Mouse (Mus musculus) cerebellum, adult 2 months (tissue): ENCODE data around the gene Syne3. TPM values are rescaled to one million over a fixed set of nuclear protein-coding genes. Genes with fewer than 3 reads are reported as not detected.

Source experiments
- DNase-seq, 2 experiments: peaks; one replicate each; pipeline ENCODE4 v3.0.0; 2021
- H3K27ac ChIP-seq: fragments of 200-500 bp; 2 replicates; pipeline ENCODE4 v1.5.1; 2012; ENCODE audit warnings: low read length, control low read depth, inconsistent platforms; ENCODE audit not compliant: insufficient read depth
- H3K27me3 ChIP-seq: fragments of 200-500 bp; 2 replicates; pipeline ENCODE4 v1.6.1; 2012; ENCODE audit warnings: inconsistent platforms, mild to moderate bottlenecking, low read length, moderate library complexity; ENCODE audit not compliant: control insufficient read depth, insufficient read depth
- H3K4me1 ChIP-seq: fragments of 200-500 bp; 2 replicates; pipeline ENCODE4 v1.6.1; 2011; ENCODE audit warnings: low read length; ENCODE audit not compliant: control insufficient read depth, insufficient read depth
- H3K4me3 ChIP-seq: fragments of 200-500 bp; replicated peaks from 2 replicates; pipeline ENCODE3; 2011; ENCODE audit warnings: mild to moderate bottlenecking, low read depth, low read length, control low read depth; ENCODE audit not compliant: insufficient read depth
- CTCF ChIP-seq: fragments of 200-500 bp; IDR thresholded peaks from 2 replicates; pipeline ENCODE4 v1.5.1; 2011; ENCODE audit warnings: low read depth, mild to moderate bottlenecking, control low read depth, low read length, moderate library complexity, borderline replicate concordance; ENCODE audit not compliant: insufficient read depth
- POLR2A ChIP-seq: fragments of 200-500 bp; IDR thresholded peaks from 2 replicates; pipeline ENCODE4 v1.6.1; 2011; ENCODE audit warnings: low read length, control low read depth, borderline replicate concordance; ENCODE audit not compliant: insufficient read depth
- WGBS: fragments of 180-500 bp; shearing (Covaris S2); methylation state at CpG from one replicate; pipeline ENCODE4 v1.1.7; 2018; 5-methylcytosine and 5-hydroxymethylcytosine counted together
- polyA plus RNA-seq: library from polyadenylated mRNA; depleted of rRNA; stranded (reverse); fragments of >200 nt; gene quantifications from 2 replicates; pipeline ENCODE4 v1.2.3, GENCODE M21; 2012

The Syne3 gene
- polyA plus RNA-seq, 1 experiment: 1.2 TPM

- WGBS: 83% methylated on average over 2 of the region's 2 CpGs
- TF ChIP-seq CTCF (no peak), POLR2A (no peak)
- H3K27ac ChIP-seq: no peak overlapping the region
- H3K4me3 ChIP-seq: no peak overlapping the region
- H3K4me1 ChIP-seq: no peaks in the 10 kb centered on the region; the same call in 1 of the 2 replicates
- no peak for DNase-seq
- no peaks in the 10 kb centered on the region for H3K27me3 ChIP-seq
Observed at GRCm38 (mm10) chr12:104986001-104986400, 23.6 kb downstream of the Syne3 start.

- 79% methylated on average over 5 of the region's 5 CpGs for WGBS
- Histone ChIP-seq H3K27ac (no peak overlapping the region), H3K27me3 (no peaks in the 10 kb centered on the region), H3K4me3 (no peak overlapping the region), H3K4me1 (no peaks in the 10 kb centered on the region; the same call in 1 of the 2 replicates)
- no peak for DNase-seq
- TF ChIP-seq POLR2A: no peak
- TF ChIP-seq CTCF: peak; percentile 29; the same call in 1 of the 2 replicates
Observed at GRCm38 (mm10) chr12:104985088-104985487, 24.5 kb downstream of the Syne3 start.

GRCm38 (mm10) chr12:104983476-104983875, 26.1 kb downstream of the Syne3 start:
- H3K4me3 ChIP-seq: no peak overlapping the region
- TF ChIP-seq CTCF (no peak), POLR2A (no peak)
- no peak for DNase-seq
- no peaks in the 10 kb centered on the region for H3K27me3 ChIP-seq
- H3K27ac ChIP-seq: no peak overlapping the region
- H3K4me1 ChIP-seq: no peaks in the 10 kb centered on the region; the same call in 1 of the 2 replicates
- WGBS: 74% methylated on average over 7 of the region's 7 CpGs

GRCm38 (mm10) chr12:104978943-104979723, 30.5 kb downstream of the Syne3 start:
- Histone ChIP-seq H3K4me3 (no peak overlapping the region), H3K4me1 (no peaks in the 10 kb centered on the region), H3K27me3 (no peaks in the 10 kb centered on the region), H3K27ac (no peak overlapping the region)
- whole genome bisulfite sequencing: 61% methylated on average over 22 of the region's 22 CpGs
- no peak for TF ChIP-seq CTCF
- TF ChIP-seq POLR2A: no peak
- DNase-seq: no peak

- Histone ChIP-seq H3K4me1 (no peaks in the 10 kb centered on the region), H3K27ac (no peak overlapping the region), H3K27me3 (no peaks in the 10 kb centered on the region), H3K4me3 (no peak overlapping the region)
- 19% methylated on average over 9 of the region's 9 CpGs for WGBS
- TF ChIP-seq CTCF (no peak), POLR2A (no peak)
- DNase-seq: peak in 1 of 2 experiments; percentile 15
Observed at GRCm38 (mm10) chr12:104978420-104978819, 31.2 kb downstream of the Syne3 start.

GRCm38 (mm10) chr12:104976903-104977302, 32.7 kb downstream of the Syne3 start:
- WGBS: 92% methylated on average over 7 of the region's 7 CpGs
- H3K27me3 ChIP-seq: no peaks in the 10 kb centered on the region
- no peaks in the 10 kb centered on the region for H3K4me1 ChIP-seq
- no peak overlapping the region for H3K27ac ChIP-seq
- TF ChIP-seq CTCF (no peak), POLR2A (no peak)
- H3K4me3 ChIP-seq: no peak overlapping the region
- no peak for DNase-seq

- TF ChIP-seq POLR2A (no peak), CTCF (no peak)
- no peak for DNase-seq
- WGBS: 71% methylated on average over 8 of the region's 8 CpGs
Observed at GRCm38 (mm10) chr12:104976331-104976817, 33.2 kb downstream of the Syne3 start.

GRCm38 (mm10) chr12:104972860-104973259, 36.7 kb downstream of the Syne3 start:
- WGBS: 63% methylated on average over 6 of the region's 6 CpGs
- no peak for DNase-seq
- Histone ChIP-seq H3K4me3 (no peak overlapping the region), H3K27ac (no peak overlapping the region), H3K4me1 (no peaks in the 10 kb centered on the region), H3K27me3 (no peaks in the 10 kb centered on the region)
- TF ChIP-seq POLR2A: no peak
- no peak for TF ChIP-seq CTCF

More at GRCm38 (mm10) chr12:104976331-104976817, 33.2 kb downstream of the Syne3 start:
- H3K27ac ChIP-seq: no peak overlapping the region
- H3K4me1 ChIP-seq: no peaks in the 10 kb centered on the region
- H3K4me3 ChIP-seq: no peak overlapping the region
- no peaks in the 10 kb centered on the region for H3K27me3 ChIP-seq

- no peak for TF ChIP-seq CTCF
- TF ChIP-seq POLR2A: no peak
- Histone ChIP-seq H3K27me3 (no peaks in the 10 kb centered on the region), H3K27ac (no peak overlapping the region), H3K4me3 (no peak overlapping the region), H3K4me1 (no peaks in the 10 kb centered on the region)
- WGBS: 92% methylated on average over 4 of the region's 4 CpGs
- no peak for DNase-seq
Observed at GRCm38 (mm10) chr12:104969618-104970017, 40.0 kb downstream of the Syne3 start.
